17 mouse cellular contexts compared by ENCODE assay signal in genomic region chr13:54629128-54629527, GRCm38 (mm10). TPM values are rescaled to one million over a fixed set of nuclear protein-coding genes. Genes with fewer than 3 reads are reported as not detected.
DNase-seq lines count a peak whose midpoint lies in the region; ATAC-seq lines count a peak whose summit lies in the region.
"Had no signal": no experiment of that assay in that cellular context is flagged by ENCODE, and none has a peak within 500 bp of the region (broad histone marks: within the 10 kb centered on the region; RNA-seq: fewer than 3 reads in every experiment).

No protein-coding gene starts in this region.

- H3K27ac ChIP-seq in lung, embryonic 16.5 days (ENCODE audit: low read length), result no peak overlapping the region
- H3K27ac ChIP-seq: forebrain, embryonic 13.5 days; heart, embryonic 13.5 days; kidney, postnatal 0 days; neural tube, embryonic 12.5 days had no signal

- no peaks in the 10 kb centered on the region for H3K4me1 ChIP-seq in lung, embryonic 16.5 days (replicated peaks; ENCODE audit: control insufficient read depth, insufficient read depth, low read length)
- H3K4me1 ChIP-seq: neural tube, embryonic 12.5 days had no signal

- peak; percentile 59; the same call in 1 of the 2 replicates for ATAC-seq in lung, embryonic 16.5 days (ENCODE audit: low read depth)
- ATAC-seq: forebrain, embryonic 13.5 days; midbrain, embryonic 16.5 days had no signal

- intact Hi-C loops in heart, postnatal 25 days (cut with DNase I), result no loop called here

- DNase-seq in adrenal gland, postnatal 14 days, result peak; percentile 44
- DNase-seq in adrenal gland, postnatal 36 days, result no peak
- peak; percentile 72 for DNase-seq in 3T3-L1 (ENCODE audit: low read depth, low spot score)
- DNase-seq in fat pad, adult 2 months (ENCODE audit: extremely low read depth, low read depth, low spot score), result peak; percentile 100
- DNase-seq in right cerebral cortex, postnatal 14 days, result no peak
- DNase-seq in heart, postnatal 25 days (ENCODE audit: low spot score), result no peak
- no peak for DNase-seq in retina, embryonic 14.5 days (ENCODE audit: low spot score)
- DNase-seq: cerebellum, adult 9-10 months; layer of hippocampus, adult 9-11 months; spleen, adult 18-20 months; thymus, postnatal 4 days had no signal

- H3K9me3 ChIP-seq in lung, embryonic 16.5 days (ENCODE audit: control insufficient read depth, low read length), result no peaks in the 10 kb centered on the region
- H3K9me3 ChIP-seq: forebrain, embryonic 13.5 days; heart, embryonic 13.5 days; neural tube, embryonic 12.5 days had no signal

- no peaks in the 10 kb centered on the region for H3K27me3 ChIP-seq in lung, embryonic 16.5 days (ENCODE audit: control insufficient read depth, insufficient read depth, low read depth, low read length)
- H3K27me3 ChIP-seq: forebrain, embryonic 13.5 days; heart, embryonic 13.5 days; neural tube, embryonic 12.5 days had no signal

- H3K4me2 ChIP-seq in lung, embryonic 16.5 days (ENCODE audit: low read depth, low read length), result no peak overlapping the region
- H3K4me2 ChIP-seq: forebrain, embryonic 13.5 days; heart, embryonic 13.5 days; neural tube, embryonic 12.5 days had no signal

- H3K9ac ChIP-seq in lung, embryonic 16.5 days (ENCODE audit: low read length), result no peak overlapping the region
- H3K9ac ChIP-seq: forebrain, embryonic 13.5 days; heart, embryonic 13.5 days; neural tube, embryonic 12.5 days had no signal

- no peak overlapping the region for H3K4me3 ChIP-seq in lung, embryonic 16.5 days (ENCODE audit: low read length)
- H3K4me3 ChIP-seq: forebrain, embryonic 13.5 days; heart, embryonic 13.5 days; neural tube, embryonic 12.5 days had no signal

- H3K36me3 ChIP-seq in lung, embryonic 16.5 days (ENCODE audit: control insufficient read depth, insufficient read depth, low read length), result peaks cover 2% of the 10 kb centered on the region; the same call in 1 of the 2 replicates

- WGBS in lung, embryonic 16.5 days, result 60% methylated on average over 4 of the region's 4 CpGs

RNA-seq across cellular contexts. Expression of gene Faf2, which starts 7.5 kb away (rescaled TPM):
- total RNA-seq in adrenal gland, postnatal 14 days (2021), result 67.3 and 69.6 TPM in 2 replicates
- total RNA-seq in adrenal gland, postnatal 36 days (2021), result 10 to 100 TPM; 74.4 to 84.7 TPM
- polyA plus RNA-seq in lung, embryonic 16.5 days (2015; fragmentation: Nextera tagmentation; extraction: Ambion mirVana), result 72.1 and 78.6 TPM in 2 replicates
- 10 to 100 TPM; 20.0 to 23.3 TPM for total RNA-seq in heart, postnatal 25 days (2021)

RNA-seq across cellular contexts. Expression of gene Cltb, which starts 18.0 kb away (rescaled TPM):
- total RNA-seq in adrenal gland, postnatal 14 days (2021), result 70.6 and 80.1 TPM in 2 replicates
- total RNA-seq in adrenal gland, postnatal 36 days (2021), result 100 to 1,000 TPM in 1 of 2 experiments, 10 to 100 TPM in 1; 79.2 to 155 TPM
- polyA plus RNA-seq in lung, embryonic 16.5 days (2015; fragmentation: Nextera tagmentation; extraction: Ambion mirVana), result 46.2 and 47.8 TPM in 2 replicates
- total RNA-seq in heart, postnatal 25 days (2021), result 10 to 100 TPM; 92.6 to 99.7 TPM

RNA-seq across cellular contexts. Expression of gene Higd2a, which starts 39.1 kb away (rescaled TPM):
- 260 and 265 TPM in 2 replicates for total RNA-seq in adrenal gland, postnatal 14 days (2021)
- total RNA-seq in adrenal gland, postnatal 36 days (2021), result 100 to 1,000 TPM; 232 to 258 TPM
- polyA plus RNA-seq in lung, embryonic 16.5 days (2015; fragmentation: Nextera tagmentation; extraction: Ambion mirVana), result 189 and 192 TPM in 2 replicates
- total RNA-seq in heart, postnatal 25 days (2021), result 100 to 1,000 TPM; 202 to 205 TPM

RNA-seq across cellular contexts. Expression of gene Nop16, which starts 39.2 kb away (rescaled TPM):
- 56.0 and 60.9 TPM in 2 replicates for total RNA-seq in adrenal gland, postnatal 14 days (2021)
- 10 to 100 TPM; 50.7 to 79.1 TPM for total RNA-seq in adrenal gland, postnatal 36 days (2021)
- 69.2 and 71.2 TPM in 2 replicates for polyA plus RNA-seq in lung, embryonic 16.5 days (2015; fragmentation: Nextera tagmentation; extraction: Ambion mirVana)
- total RNA-seq in heart, postnatal 25 days (2021), result 10 to 100 TPM; 15.2 to 15.6 TPM

RNA-seq across cellular contexts. Expression of gene Arl10, which starts 54.3 kb away (rescaled TPM):
- total RNA-seq in adrenal gland, postnatal 14 days (2021), result 25.2 and 31.1 TPM in 2 replicates
- 10 to 100 TPM; 55.4 to 58.9 TPM for total RNA-seq in adrenal gland, postnatal 36 days (2021)
- 25.3 and 28.6 TPM in 2 replicates for polyA plus RNA-seq in lung, embryonic 16.5 days (2015; fragmentation: Nextera tagmentation; extraction: Ambion mirVana)
- 1 to 10 TPM; 4.5 to 6.1 TPM for total RNA-seq in heart, postnatal 25 days (2021)

Comparison
In these comparisons a context has a peak if more than half of its experiments do, and no peak if none do; other contexts are left out.
1. DNase-seq: peak in adrenal gland, postnatal 14 days (single experiment), 3T3-L1 (single experiment) and fat pad, adult 2 months (single experiment); none in adrenal gland, postnatal 36 days (0 of 2), right cerebral cortex, postnatal 14 days (single experiment), heart, postnatal 25 days (single experiment) and retina, embryonic 14.5 days (single experiment).